Mouse (Mus musculus) lung, postnatal 0 days (tissue): ENCODE data around the gene E130114P18Rik.

Experiments
- CTCF ChIP-seq: IDR thresholded peaks from 2 replicates; pipeline ENCODE4 v1.5.1; 2016; ENCODE audit warnings: antibody characterized with exemption, mild to moderate bottlenecking
- EP300 ChIP-seq: IDR thresholded peaks from 2 replicates; pipeline ENCODE4 v1.6.1; 2016; ENCODE audit warnings: antibody characterized with exemption, mild to moderate bottlenecking, control low read depth

- TF ChIP-seq EP300 (no peak), CTCF (no peak)
Measured at GRCm38 (mm10) chr4:97580906-97581305, 197.0 kb downstream of the E130114P18Rik start.
